Mouse (Mus musculus) testis, adult 2 months (tissue): ENCODE measurements around the gene Tenm4. TPM values are rescaled to one million over a fixed set of nuclear protein-coding genes. Genes with fewer than 3 reads are reported as not detected.

Source experiments
- H3K27ac ChIP-seq: fragments of 200-500 bp; 2 replicates; pipeline ENCODE4 v1.5.1; 2012; ENCODE audit warnings: low read depth, low read length; ENCODE audit not compliant: control insufficient read depth, insufficient read depth
- H3K27me3 ChIP-seq: fragments of 200-500 bp; 2 replicates; pipeline ENCODE4 v1.6.1; 2012; ENCODE audit warnings: mild to moderate bottlenecking, low read length, moderate library complexity; ENCODE audit not compliant: control insufficient read depth, insufficient read depth
- H3K36me3 ChIP-seq: fragments of 200-500 bp; 2 replicates; pipeline ENCODE4 v1.6.1; 2012; ENCODE audit warnings: mild to moderate bottlenecking, low read length; ENCODE audit not compliant: control insufficient read depth, insufficient read depth
- H3K4me1 ChIP-seq: fragments of 200-500 bp; 2 replicates; pipeline ENCODE4 v1.6.1; 2012; ENCODE audit warnings: low read length; ENCODE audit not compliant: control insufficient read depth, insufficient read depth
- H3K4me3 ChIP-seq: fragments of 200-500 bp; 2 replicates; pipeline ENCODE4 v1.5.1; 2012; ENCODE audit warnings: low read depth, mild to moderate bottlenecking, low read length, moderate library complexity, mixed read lengths; ENCODE audit not compliant: control insufficient read depth
- CTCF ChIP-seq: fragments of 200-500 bp; IDR thresholded peaks from 2 replicates; pipeline ENCODE4 v1.5.1; 2012; ENCODE audit warnings: low read depth, mild to moderate bottlenecking, inconsistent platforms, low read length, moderate library complexity; ENCODE audit not compliant: control insufficient read depth, insufficient read depth, insufficient replicate concordance
- POLR2A ChIP-seq: fragments of 200-500 bp; IDR thresholded peaks from 2 replicates; pipeline ENCODE4 v1.6.1; 2012; ENCODE audit warnings: low read depth, mild to moderate bottlenecking, inconsistent platforms, low read length, moderate library complexity; ENCODE audit not compliant: control insufficient read depth
- polyA plus RNA-seq: library from polyadenylated mRNA; depleted of rRNA; stranded (reverse); fragments of >200 nt; gene quantifications from 2 replicates; pipeline ENCODE4 v1.2.3, GENCODE M21; 2012

Gene Tenm4
- polyA plus RNA-seq, 1 experiment: 2.3 TPM

DNA sequence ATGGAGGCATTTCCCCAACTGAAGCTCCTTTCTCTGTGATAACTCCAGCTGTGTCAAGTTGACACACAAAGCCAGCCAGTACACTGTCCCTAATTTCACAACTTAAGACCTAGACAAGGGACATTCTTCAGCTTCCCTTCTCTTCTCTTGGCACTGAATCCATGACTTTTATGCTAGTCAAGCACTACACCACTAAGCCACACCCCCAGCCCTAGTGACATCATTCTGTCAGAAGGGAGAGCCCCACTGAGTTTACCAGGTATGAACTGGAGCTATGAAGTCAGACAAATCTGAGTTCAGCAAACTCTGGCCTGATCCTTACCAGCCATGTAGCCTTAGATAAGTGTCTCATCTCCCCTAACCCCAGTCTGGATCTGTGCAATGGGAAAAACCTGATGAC lies 6.9 kb upstream of the Tenm4 start:
- H3K27ac ChIP-seq: no peak overlapping the region
- H3K4me3 ChIP-seq: no peak overlapping the region
- H3K27me3 ChIP-seq: no peaks in the 10 kb centered on the region
- TF ChIP-seq CTCF (no peak), POLR2A (no peak)
- no peaks in the 10 kb centered on the region for H3K36me3 ChIP-seq
- no peaks in the 10 kb centered on the region for H3K4me1 ChIP-seq

DNA sequence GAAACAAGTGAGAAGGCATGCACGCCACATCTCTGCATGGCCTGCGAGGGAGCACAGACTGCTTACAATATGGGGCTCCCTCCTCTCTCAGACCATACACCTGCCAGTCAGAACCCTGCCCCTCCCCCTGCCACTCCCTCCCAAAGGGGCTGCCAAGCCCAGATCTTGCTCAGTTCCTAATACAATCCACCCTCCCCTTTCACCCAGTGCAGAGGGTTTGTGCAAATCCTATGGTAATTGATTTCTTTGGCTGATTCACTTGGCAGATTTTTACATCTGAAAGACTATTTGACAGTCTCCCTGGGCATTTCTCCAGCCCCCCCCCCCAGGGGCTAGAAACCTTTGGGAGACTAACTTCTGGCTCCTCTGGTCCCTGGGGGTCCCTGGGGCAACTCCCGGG lies 2.1 kb upstream of the Tenm4 start:
- Histone ChIP-seq H3K27ac (no peak overlapping the region), H3K4me1 (peaks cover 4% of the 10 kb centered on the region), H3K27me3 (no peaks in the 10 kb centered on the region), H3K4me3 (no peak overlapping the region), H3K36me3 (no peaks in the 10 kb centered on the region)
- no peak for TF ChIP-seq POLR2A
- TF ChIP-seq CTCF: no peak

DNA sequence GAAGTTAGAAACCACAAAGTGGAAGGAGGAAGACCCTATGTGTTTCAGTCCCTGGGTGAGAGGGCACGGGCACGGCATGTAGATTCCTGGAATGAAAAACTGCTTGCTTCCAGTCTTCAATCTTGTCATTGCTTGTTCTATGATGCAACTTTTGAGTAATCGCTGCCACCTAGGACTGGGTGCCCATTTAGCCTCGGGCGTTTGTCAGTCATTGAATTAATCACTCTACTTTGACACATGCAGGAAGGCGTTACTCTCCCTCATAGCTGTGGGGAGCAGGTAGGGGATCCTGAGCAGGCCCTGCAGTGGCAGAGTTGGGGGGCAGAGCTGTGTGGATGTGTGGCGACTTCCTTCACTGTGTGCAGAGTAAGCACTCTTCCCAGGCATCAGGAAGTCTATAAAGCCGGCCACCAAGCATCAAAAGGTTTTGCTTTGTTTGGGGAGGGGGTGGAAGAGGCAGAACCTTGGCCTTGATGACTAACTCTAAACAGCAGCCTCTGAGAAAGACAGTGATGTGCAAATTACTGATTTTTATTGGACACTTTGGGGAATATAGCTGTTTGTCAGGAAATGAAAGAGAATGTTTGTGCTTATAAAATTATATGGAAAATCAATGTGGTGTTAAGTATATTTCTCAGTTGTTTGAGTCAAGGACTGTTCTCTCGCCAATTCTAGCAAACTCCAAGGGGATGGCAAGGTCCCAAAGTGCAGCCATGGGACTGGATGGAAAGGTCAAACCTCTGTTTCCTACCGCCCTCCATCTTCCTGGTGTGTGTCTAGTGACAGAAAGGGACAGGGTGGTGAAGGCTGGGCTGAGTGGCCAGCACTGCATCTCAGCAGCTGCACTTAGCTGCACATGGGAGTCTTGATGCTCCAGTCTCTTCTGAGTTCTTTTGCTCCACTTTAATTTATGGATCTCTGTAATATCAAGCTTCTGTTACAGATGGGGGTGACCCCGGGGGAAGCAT lies 834 bp downstream of the Tenm4 start:
- Histone ChIP-seq H3K27ac (no peak overlapping the region), H3K4me3 (no peak overlapping the region), H3K4me1 (peaks cover 4% of the 10 kb centered on the region), H3K27me3 (no peaks in the 10 kb centered on the region), H3K36me3 (no peaks in the 10 kb centered on the region)
- TF ChIP-seq POLR2A (no peak), CTCF (no peak)

DNA sequence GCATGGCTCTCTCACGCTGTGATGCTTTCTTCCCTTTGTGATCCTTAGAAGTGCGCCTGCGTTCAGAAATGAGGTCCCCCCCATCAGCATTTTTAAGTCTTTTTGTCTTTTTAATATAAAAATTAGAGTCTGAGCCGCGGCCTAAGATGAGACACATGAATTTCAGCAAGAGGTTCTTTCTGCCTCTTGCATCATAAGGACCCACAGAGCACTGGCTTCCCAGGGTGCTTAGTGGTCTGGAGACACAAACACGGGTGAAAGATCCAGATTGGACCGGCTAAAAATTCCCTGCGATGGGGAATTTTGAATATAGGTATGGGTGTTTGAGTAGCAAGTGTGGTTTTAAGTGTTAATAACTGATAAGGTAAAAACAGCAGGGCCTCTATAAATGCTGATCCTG lies 5.7 kb downstream of the Tenm4 start:
- no peaks in the 10 kb centered on the region for H3K36me3 ChIP-seq
- no peaks in the 10 kb centered on the region for H3K27me3 ChIP-seq
- no peak for TF ChIP-seq POLR2A
- no peak for TF ChIP-seq CTCF
- no peak overlapping the region for H3K4me3 ChIP-seq
- H3K4me1 ChIP-seq: no peaks in the 10 kb centered on the region
- no peak overlapping the region for H3K27ac ChIP-seq

DNA sequence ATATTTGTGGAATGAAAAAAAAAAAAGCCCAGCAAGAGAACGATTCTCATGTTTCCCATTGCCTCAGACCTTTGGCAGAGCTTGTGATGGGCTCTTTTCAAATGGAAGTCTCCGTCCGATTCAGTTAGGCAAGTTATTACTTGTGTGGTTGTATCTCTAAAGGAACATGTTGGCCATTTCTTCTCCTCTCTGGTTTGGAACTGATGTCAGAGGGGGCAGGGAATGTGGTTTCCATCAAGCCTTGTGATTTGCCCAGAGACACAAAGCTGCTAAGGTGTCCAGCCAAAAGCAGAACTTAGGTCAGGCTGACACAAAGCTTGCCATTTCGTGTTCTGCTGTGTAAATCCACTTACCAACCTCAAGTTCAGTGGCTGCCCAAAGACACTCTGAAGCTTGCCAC lies 10.7 kb downstream of the Tenm4 start:
- Histone ChIP-seq H3K36me3 (no peaks in the 10 kb centered on the region), H3K4me1 (no peaks in the 10 kb centered on the region), H3K27me3 (no peaks in the 10 kb centered on the region), H3K27ac (no peak overlapping the region), H3K4me3 (no peak overlapping the region)
- TF ChIP-seq POLR2A: no peak
- TF ChIP-seq CTCF: no peak

DNA sequence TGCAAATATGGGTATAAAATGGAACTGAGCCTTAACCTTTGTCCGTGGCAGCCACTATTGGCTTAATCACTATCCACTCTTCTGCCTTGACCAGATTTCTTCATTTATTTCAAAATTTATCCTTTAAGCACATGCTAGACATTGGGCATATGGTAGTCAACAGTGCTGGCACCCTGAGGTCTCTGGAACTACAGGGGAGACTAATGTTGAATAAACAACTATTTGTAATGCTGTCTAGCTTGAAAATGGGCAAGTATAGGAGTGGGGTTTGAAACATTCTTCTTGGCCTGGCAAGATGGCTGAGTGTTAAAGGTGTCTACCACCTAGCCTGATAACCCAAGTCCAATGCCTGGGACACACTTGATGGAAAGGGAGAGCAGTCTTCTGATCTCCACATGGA lies 12.1 kb downstream of the Tenm4 start:
- no peak overlapping the region for H3K4me3 ChIP-seq
- no peaks in the 10 kb centered on the region for H3K27me3 ChIP-seq
- H3K4me1 ChIP-seq: no peaks in the 10 kb centered on the region
- TF ChIP-seq POLR2A (no peak), CTCF (no peak)
- H3K27ac ChIP-seq: no peak overlapping the region
- no peaks in the 10 kb centered on the region for H3K36me3 ChIP-seq

DNA sequence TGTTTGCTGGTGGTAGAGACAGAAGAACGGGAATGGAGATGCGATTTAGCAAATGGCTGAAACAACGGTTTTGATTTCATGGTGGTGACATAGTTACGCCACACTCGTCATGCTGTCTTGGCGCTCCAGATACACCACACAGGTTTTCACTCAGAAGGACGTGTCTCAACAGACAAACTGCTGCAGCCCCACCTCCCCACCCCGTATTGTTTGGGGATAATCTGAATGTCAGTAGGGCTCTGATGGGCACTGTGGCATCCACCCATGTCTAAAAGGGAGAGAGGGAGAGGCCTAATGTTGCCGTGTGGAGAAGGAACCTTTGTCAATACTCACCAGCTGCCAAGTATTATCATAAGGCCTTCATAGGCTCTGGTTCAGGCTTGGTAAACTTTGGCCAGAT lies 14.4 kb downstream of the Tenm4 start:
- no peak overlapping the region for H3K4me3 ChIP-seq
- no peaks in the 10 kb centered on the region for H3K4me1 ChIP-seq
- no peak overlapping the region for H3K27ac ChIP-seq
- TF ChIP-seq POLR2A (no peak), CTCF (no peak)
- H3K36me3 ChIP-seq: no peaks in the 10 kb centered on the region
- no peaks in the 10 kb centered on the region for H3K27me3 ChIP-seq
